Mouse (Mus musculus): ENCODE results near the gene Cacna1d. TPM values are rescaled to one million over a fixed set of nuclear protein-coding genes. Genes with fewer than 3 reads are reported as not detected.

Gene Cacna1d
- polyA plus RNA-seq, 1 experiment from 2014 or later = 1.4 TPM

DNA sequence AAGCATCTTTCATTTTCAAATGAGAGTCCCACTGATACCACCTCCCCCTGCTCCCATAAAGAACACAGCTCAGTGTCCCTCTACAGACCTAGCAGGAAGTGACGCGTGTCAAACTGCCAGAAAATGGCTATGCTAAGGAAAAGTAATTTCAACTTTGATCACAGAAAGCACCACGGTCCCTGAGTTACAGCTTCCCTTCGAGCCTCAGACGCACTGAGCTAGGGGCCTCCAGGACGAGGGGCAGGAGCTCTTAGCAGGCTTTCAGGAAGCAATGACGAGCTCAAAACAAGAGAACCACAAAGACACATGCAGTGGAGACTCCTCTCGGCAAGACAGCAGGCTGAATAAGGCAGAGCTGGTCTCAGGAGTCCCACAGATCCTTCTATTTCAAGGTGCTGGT lies 243.1 kb downstream of the Cacna1d start:
- 76% methylated on average over 8 of the region's 8 CpGs for WGBS
- DNase-seq (ENCODE audit: low spot score) = no peak
- H3K9me3 ChIP-seq (ENCODE audit: control insufficient read depth, low read length) = no peaks in the 10 kb centered on the region

DNA sequence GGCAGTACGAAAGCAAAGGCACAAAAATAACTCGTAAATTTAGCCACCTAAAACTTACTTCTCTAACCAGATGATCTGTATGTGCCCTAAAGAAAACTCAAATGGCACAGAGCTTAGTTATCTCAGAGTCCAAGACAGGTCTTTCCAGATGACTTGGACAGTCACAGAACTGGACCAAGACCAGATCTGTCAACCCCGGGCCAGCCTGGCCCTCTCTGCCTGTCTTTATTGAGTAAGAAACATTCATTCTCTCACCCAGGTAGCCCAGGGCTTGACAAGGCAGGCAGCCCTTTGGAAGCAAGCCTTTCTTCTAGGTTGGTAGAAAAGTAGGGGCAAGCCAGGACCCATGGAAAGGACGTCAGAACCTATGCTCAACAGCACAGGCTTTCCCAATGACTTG lies 243.6 kb downstream of the Cacna1d start:
- Histone ChIP-seq H3K9me3 (ENCODE audit: control insufficient read depth, low read length) (no peaks in the 10 kb centered on the region), H3K27me3 (ENCODE audit: control insufficient read depth, insufficient read depth, low read length) (no peaks in the 10 kb centered on the region), H3K36me3 (ENCODE audit: control insufficient read depth, insufficient read depth, low read length) (no peaks in the 10 kb centered on the region), H3K27ac (ENCODE audit: low read depth, low read length) (no peak overlapping the region), H3K9ac (ENCODE audit: low read length) (no peak overlapping the region), H3K4me1 (ENCODE audit: control insufficient read depth, insufficient read depth, low read length) (no peaks in the 10 kb centered on the region), H3K4me2 (ENCODE audit: low read depth) (no peak overlapping the region), H3K4me3 (ENCODE audit: low read depth, low read length) (no peak overlapping the region)
- 89% methylated on average over 4 of the region's 4 CpGs for whole genome bisulfite sequencing
- DNase-seq (ENCODE audit: low spot score) (no peak), ATAC-seq (ENCODE audit: insufficient read depth, low FRiP score, low TSS enrichment) (no peak)

More for the DNA sequence above, 243.1 kb downstream of the Cacna1d start:
- no peaks in the 10 kb centered on the region for H3K27me3 ChIP-seq (ENCODE audit: control insufficient read depth, insufficient read depth, low read length)
- H3K4me1 ChIP-seq (ENCODE audit: control insufficient read depth, insufficient read depth, low read length) = no peaks in the 10 kb centered on the region
- no peaks in the 10 kb centered on the region for H3K36me3 ChIP-seq (ENCODE audit: control insufficient read depth, insufficient read depth, low read length)
- H3K9ac ChIP-seq (ENCODE audit: low read length) = no peak overlapping the region
- ATAC-seq (ENCODE audit: insufficient read depth, low FRiP score, low TSS enrichment) = no peak
- H3K4me3 ChIP-seq (ENCODE audit: low read depth, low read length) = no peak overlapping the region
- H3K4me2 ChIP-seq (ENCODE audit: low read depth) = no peak overlapping the region
- H3K27ac ChIP-seq (ENCODE audit: low read depth, low read length) = no peak overlapping the region

DNA sequence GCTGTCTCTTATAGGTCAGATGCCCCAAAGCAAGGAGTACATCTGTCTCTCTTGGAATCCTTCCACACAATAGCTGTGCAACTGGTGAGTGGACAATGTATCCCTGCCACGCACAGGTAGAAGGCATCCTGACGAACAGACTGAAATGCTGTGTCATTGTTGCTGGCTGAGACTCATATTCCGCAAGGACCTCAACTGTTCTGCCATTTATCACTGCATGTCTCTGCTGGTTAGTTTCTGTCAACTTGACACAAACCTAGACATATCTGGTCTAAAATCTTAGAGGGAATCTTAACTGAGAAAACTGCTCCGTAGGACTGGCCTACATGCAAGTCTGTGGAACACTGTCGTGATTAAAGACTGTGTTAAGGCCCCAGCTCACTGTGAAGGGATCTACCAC lies 246.5 kb downstream of the Cacna1d start:
- ATAC-seq (ENCODE audit: insufficient read depth, low FRiP score, low TSS enrichment) = no peak
- DNase-seq (ENCODE audit: low spot score) = no peak
- no peaks in the 10 kb centered on the region for H3K36me3 ChIP-seq (ENCODE audit: control insufficient read depth, insufficient read depth, low read length)
- no peaks in the 10 kb centered on the region for H3K9me3 ChIP-seq (ENCODE audit: control insufficient read depth, low read length)
- H3K4me1 ChIP-seq (ENCODE audit: control insufficient read depth, insufficient read depth, low read length) = no peaks in the 10 kb centered on the region
- no peak overlapping the region for H3K9ac ChIP-seq (ENCODE audit: low read length)
- no peak overlapping the region for H3K4me2 ChIP-seq (ENCODE audit: low read depth)
- H3K4me3 ChIP-seq (ENCODE audit: low read depth, low read length) = no peak overlapping the region
- H3K27me3 ChIP-seq (ENCODE audit: control insufficient read depth, insufficient read depth, low read length) = no peaks in the 10 kb centered on the region
- 88% methylated on average over 5 of the region's 5 CpGs for WGBS
- no peak overlapping the region for H3K27ac ChIP-seq (ENCODE audit: low read depth, low read length)

DNA sequence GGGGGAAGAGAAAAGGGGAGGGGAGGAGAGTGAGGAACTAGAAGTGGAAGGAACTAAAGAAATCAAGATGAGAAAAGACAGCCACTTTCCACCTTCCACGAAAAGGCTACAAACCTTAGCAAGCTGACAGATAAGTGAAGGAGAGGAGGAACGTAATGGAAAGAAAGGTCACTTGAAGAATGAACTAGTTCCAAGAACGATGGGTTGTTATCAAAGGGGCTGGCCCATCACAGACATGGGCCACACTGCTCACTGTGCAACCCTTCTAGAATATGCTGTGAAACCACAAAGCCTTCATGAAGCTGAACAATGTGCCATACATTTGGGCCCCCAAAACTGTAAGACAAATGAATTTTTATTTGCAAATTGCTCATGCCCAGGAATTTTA lies 248.4 kb downstream of the Cacna1d start:
- H3K4me3 ChIP-seq (ENCODE audit: low read depth, low read length) = no peak overlapping the region
- ATAC-seq (ENCODE audit: insufficient read depth, low FRiP score, low TSS enrichment) (no peak), DNase-seq (ENCODE audit: low spot score) (no peak)
- no peaks in the 10 kb centered on the region for H3K4me1 ChIP-seq (ENCODE audit: control insufficient read depth, insufficient read depth, low read length)
- no peak overlapping the region for H3K27ac ChIP-seq (ENCODE audit: low read depth, low read length)
- 90% methylated on average over 3 of the region's 3 CpGs for WGBS
- H3K27me3 ChIP-seq (ENCODE audit: control insufficient read depth, insufficient read depth, low read length) = no peaks in the 10 kb centered on the region
- H3K9me3 ChIP-seq (ENCODE audit: control insufficient read depth, low read length) = no peaks in the 10 kb centered on the region
- H3K4me2 ChIP-seq (ENCODE audit: low read depth) = no peak overlapping the region
- no peak overlapping the region for H3K9ac ChIP-seq (ENCODE audit: low read length)
- H3K36me3 ChIP-seq (ENCODE audit: control insufficient read depth, insufficient read depth, low read length) = no peaks in the 10 kb centered on the region

DNA sequence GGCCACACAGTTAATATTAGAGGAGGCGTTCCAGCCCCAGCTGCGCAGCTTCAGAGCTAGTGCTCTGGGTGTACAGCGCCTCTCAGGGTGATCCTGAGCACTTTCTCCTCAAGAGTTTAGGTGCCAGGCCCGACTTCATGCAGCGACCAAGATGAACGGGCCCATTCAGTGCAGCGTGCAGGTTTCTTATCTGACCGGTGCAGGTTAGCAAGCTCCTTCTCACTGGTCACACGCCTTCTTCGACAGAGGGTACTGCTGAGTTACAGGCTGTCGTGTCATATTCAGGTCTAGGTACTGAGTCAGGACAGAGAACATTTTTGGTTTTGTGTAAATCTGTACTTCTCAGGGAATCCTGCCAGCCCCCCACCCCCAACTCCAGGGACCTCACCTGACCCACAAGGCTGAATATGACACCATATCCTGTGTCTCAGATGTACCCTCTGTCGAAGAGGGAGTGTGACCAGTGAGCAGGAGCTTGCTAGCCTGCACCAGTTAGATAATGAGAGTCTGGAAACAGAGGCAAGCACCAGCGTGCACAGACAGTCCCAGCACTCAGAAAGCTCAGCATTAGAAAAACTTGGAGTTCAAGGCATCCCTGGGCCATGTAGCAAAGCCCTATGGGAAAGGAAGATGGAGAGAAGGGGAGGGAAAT lies 249.0 kb downstream of the Cacna1d start:
- no peak overlapping the region for H3K9ac ChIP-seq (ENCODE audit: low read length)
- H3K27me3 ChIP-seq (ENCODE audit: control insufficient read depth, insufficient read depth, low read length) = no peaks in the 10 kb centered on the region
- 89% methylated on average over 13 of the region's 13 CpGs for WGBS
- H3K4me2 ChIP-seq (ENCODE audit: low read depth) = no peak overlapping the region
- no peaks in the 10 kb centered on the region for H3K36me3 ChIP-seq (ENCODE audit: control insufficient read depth, insufficient read depth, low read length)
- H3K4me1 ChIP-seq (ENCODE audit: control insufficient read depth, insufficient read depth, low read length) = no peaks in the 10 kb centered on the region
- DNase-seq (ENCODE audit: low spot score) = no peak
- no peak overlapping the region for H3K4me3 ChIP-seq (ENCODE audit: low read depth, low read length)
- H3K27ac ChIP-seq (ENCODE audit: low read depth, low read length) = no peak overlapping the region
- H3K9me3 ChIP-seq (ENCODE audit: control insufficient read depth, low read length) = no peaks in the 10 kb centered on the region
- ATAC-seq (ENCODE audit: insufficient read depth, low FRiP score, low TSS enrichment) = no peak

DNA sequence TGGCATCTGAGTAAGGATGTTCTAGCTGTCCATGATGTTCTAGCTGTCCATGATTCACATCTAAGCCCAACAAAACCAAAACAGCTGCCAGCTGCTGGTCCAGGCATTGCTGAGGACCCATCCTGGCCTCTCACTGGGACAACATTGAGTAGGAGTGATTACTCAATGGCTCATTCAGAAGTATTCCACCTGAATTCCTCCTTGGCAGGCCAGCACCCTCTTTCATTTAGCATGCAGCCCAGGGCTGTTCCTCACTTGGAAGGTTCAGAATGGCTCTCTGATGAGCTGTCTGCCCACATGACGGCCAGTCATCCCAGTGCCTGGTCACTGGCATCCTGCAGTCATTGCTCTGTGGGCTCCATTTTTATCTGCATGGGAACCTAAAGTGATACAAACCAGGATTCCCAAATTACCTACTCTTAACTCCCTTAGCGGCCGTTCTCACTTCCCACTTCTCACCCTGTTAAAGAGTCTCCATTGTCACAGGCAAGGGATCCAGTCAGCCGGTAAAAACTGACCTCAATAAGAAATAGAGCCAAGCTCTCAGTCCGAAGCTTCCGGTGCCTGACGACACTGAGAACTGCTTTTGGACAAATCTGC lies 250.2 kb downstream of the Cacna1d start:
- no peaks in the 10 kb centered on the region for H3K4me1 ChIP-seq (ENCODE audit: control insufficient read depth, insufficient read depth, low read length)
- WGBS = 80% methylated on average over 7 of the region's 7 CpGs
- ATAC-seq (ENCODE audit: insufficient read depth, low FRiP score, low TSS enrichment) (no peak), DNase-seq (ENCODE audit: low spot score) (no peak)
- no peak overlapping the region for H3K9ac ChIP-seq (ENCODE audit: low read length)
- no peak overlapping the region for H3K4me3 ChIP-seq (ENCODE audit: low read depth, low read length)
- no peaks in the 10 kb centered on the region for H3K36me3 ChIP-seq (ENCODE audit: control insufficient read depth, insufficient read depth, low read length)
- H3K9me3 ChIP-seq (ENCODE audit: control insufficient read depth, low read length) = no peaks in the 10 kb centered on the region
- H3K4me2 ChIP-seq (ENCODE audit: low read depth) = no peak overlapping the region
- no peaks in the 10 kb centered on the region for H3K27me3 ChIP-seq (ENCODE audit: control insufficient read depth, insufficient read depth, low read length)
- no peak overlapping the region for H3K27ac ChIP-seq (ENCODE audit: low read depth, low read length)

DNA sequence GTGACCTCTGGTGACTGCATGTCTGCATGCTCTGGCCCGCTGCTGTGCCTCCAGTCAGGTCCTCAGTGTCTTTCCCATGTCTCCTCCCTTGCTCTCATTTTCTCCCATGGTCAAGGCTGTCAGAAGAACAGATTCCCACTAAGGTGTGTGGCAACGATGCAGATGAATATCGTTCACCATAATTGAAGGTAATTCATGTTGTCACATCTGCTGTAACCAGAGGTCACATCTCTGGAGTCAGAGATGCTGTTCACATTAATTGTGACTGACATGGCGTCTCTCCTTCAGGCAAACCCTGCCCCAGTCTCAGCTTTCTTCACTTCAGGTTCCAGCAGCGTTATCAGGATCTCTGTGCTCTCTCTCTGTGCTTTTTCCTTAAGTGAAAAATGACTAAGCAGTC lies 252.4 kb downstream of the Cacna1d start:
- no peaks in the 10 kb centered on the region for H3K27me3 ChIP-seq (ENCODE audit: control insufficient read depth, insufficient read depth, low read length)
- no peaks in the 10 kb centered on the region for H3K36me3 ChIP-seq (ENCODE audit: control insufficient read depth, insufficient read depth, low read length)
- H3K4me2 ChIP-seq (ENCODE audit: low read depth) = no peak overlapping the region
- DNase-seq (ENCODE audit: low spot score) (no peak), ATAC-seq (ENCODE audit: insufficient read depth, low FRiP score, low TSS enrichment) (no peak)
- no peak overlapping the region for H3K27ac ChIP-seq (ENCODE audit: low read depth, low read length)
- WGBS = 91% methylated on average over 5 of the region's 5 CpGs
- H3K4me1 ChIP-seq (ENCODE audit: control insufficient read depth, insufficient read depth, low read length) = no peaks in the 10 kb centered on the region
- H3K4me3 ChIP-seq (ENCODE audit: low read depth, low read length) = no peak overlapping the region
- H3K9me3 ChIP-seq (ENCODE audit: control insufficient read depth, low read length) = no peaks in the 10 kb centered on the region
- no peak overlapping the region for H3K9ac ChIP-seq (ENCODE audit: low read length)

DNA sequence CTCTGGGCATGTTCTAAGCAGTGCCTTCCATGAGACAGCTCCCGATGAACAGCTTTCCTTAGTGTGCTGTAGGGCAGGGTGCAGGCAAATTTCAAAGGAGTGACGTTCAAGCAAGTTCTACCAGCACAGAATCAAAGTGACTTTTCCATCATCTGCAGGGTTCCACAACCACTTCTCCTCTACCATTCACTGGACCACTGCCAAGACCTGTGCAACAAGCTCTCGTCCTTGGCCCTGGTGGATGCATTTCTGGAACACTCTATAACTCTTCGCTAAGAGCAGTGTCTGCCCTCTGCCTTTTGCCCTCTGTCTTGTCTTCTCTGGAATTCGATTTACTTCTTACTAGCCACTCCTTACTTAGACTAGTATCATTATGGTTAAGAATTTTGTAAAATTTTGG lies 266.1 kb downstream of the Cacna1d start:
- no peaks in the 10 kb centered on the region for H3K9me3 ChIP-seq (ENCODE audit: control insufficient read depth, low read length)
- H3K4me1 ChIP-seq (ENCODE audit: control insufficient read depth, insufficient read depth, low read length) = no peaks in the 10 kb centered on the region
- no peak for ATAC-seq (ENCODE audit: insufficient read depth, low FRiP score, low TSS enrichment)
- 87% methylated on average over 5 of the region's 5 CpGs for WGBS
- no peaks in the 10 kb centered on the region for H3K27me3 ChIP-seq (ENCODE audit: control insufficient read depth, insufficient read depth, low read length)
- no peaks in the 10 kb centered on the region for H3K36me3 ChIP-seq (ENCODE audit: control insufficient read depth, insufficient read depth, low read length)
- no peak overlapping the region for H3K4me3 ChIP-seq (ENCODE audit: low read depth, low read length)
- no peak overlapping the region for H3K27ac ChIP-seq (ENCODE audit: low read depth, low read length)
- no peak for DNase-seq (ENCODE audit: low spot score)
- H3K9ac ChIP-seq (ENCODE audit: low read length) = no peak overlapping the region
- H3K4me2 ChIP-seq (ENCODE audit: low read depth) = no peak overlapping the region

DNA sequence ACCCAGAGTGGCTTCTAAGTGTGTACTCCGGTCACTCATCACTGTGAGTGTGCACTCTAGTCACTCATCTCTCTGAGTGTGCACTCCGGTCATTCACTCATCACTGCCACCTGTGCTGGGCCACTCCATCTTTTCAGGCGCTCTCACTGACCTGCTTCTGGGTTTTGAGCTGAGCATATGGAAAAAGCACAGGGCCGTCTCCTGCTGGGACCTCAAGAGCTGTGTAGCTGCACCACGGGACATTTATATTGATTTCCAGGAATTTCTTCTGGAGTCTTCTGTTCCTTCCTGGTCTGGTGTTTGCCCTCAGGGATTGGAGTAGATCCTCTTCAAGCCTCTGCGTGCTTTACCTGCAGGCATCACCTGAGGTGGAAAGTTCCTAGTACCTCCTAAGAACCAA lies 269.2 kb downstream of the Cacna1d start:
- Histone ChIP-seq H3K27ac (ENCODE audit: low read depth, low read length) (no peak overlapping the region), H3K4me3 (ENCODE audit: low read depth, low read length) (no peak overlapping the region), H3K27me3 (ENCODE audit: control insufficient read depth, insufficient read depth, low read length) (no peaks in the 10 kb centered on the region), H3K4me1 (ENCODE audit: control insufficient read depth, insufficient read depth, low read length) (no peaks in the 10 kb centered on the region), H3K9ac (ENCODE audit: low read length) (no peak overlapping the region), H3K36me3 (ENCODE audit: control insufficient read depth, insufficient read depth, low read length) (no peaks in the 10 kb centered on the region), H3K9me3 (ENCODE audit: control insufficient read depth, low read length) (no peaks in the 10 kb centered on the region), H3K4me2 (ENCODE audit: low read depth) (no peak overlapping the region)
- ATAC-seq (ENCODE audit: insufficient read depth, low FRiP score, low TSS enrichment) (no peak), DNase-seq (ENCODE audit: low spot score) (no peak)
- 87% methylated on average over 6 of the region's 6 CpGs for WGBS

All from neural tube, embryonic 11.5 days (tissue).